Mouse (Mus musculus) heart, embryonic 16.5 days (tissue): ENCODE results near the gene Vwf. TPM values are rescaled to one million over a fixed set of nuclear protein-coding genes. Genes with fewer than 3 reads are reported as not detected.

ENCODE experiments used
- polyA plus RNA-seq: library from polyadenylated mRNA; unstranded; fragments of >200 nt; fragmentation: Nextera tagmentation; extraction: Ambion mirVana; gene quantifications from 2 replicates; pipeline ENCODE4 v1.2.1, GENCODE M21; 2015

The Vwf gene
- polyA plus RNA-seq, 1 experiment from 2014 or later: 27.1 TPM

Other genes with a start within 250 kb of the Vwf start
- 43.0 and 51.4 TPM in 2 replicates for gene Ltbr, start 232.9 kb upstream of the Vwf start, polyA plus RNA-seq
- gene Scnn1a, start 226.1 kb upstream of the Vwf start, polyA plus RNA-seq: 2.6 and 2.9 TPM in 2 replicates
- gene Tnfrsf1a, start 197.4 kb upstream of the Vwf start, polyA plus RNA-seq: 54.2 and 54.8 TPM in 2 replicates
- gene Plekhg6, start 166.0 kb upstream of the Vwf start, polyA plus RNA-seq: 0.25 and 0.41 TPM in 2 replicates
- gene Cd9, start 52.0 kb upstream of the Vwf start, polyA plus RNA-seq: 94.4 and 115 TPM in 2 replicates
- 0.08 and 0.17 TPM in 2 replicates for gene Ano2, start 143.6 kb downstream of the Vwf start, polyA plus RNA-seq